Mouse (Mus musculus): ENCODE measurements at regions not wholly inside any gene's neighbourhood (a gene's known extent, or its start where the extent isn't known, plus 50 kb on each side); places are given as distances from the start of the nearest gene placed in this dataset.

GRCm38 (mm10) chr9:113346531-113346930 is 361.5 kb downstream of the Pdcd6ip start:
- H3K27ac ChIP-seq = no peak overlapping the region
- H3K4me2 ChIP-seq = no peak overlapping the region
- no peaks in the 10 kb centered on the region for H3K36me3 ChIP-seq
- no peaks in the 10 kb centered on the region for H3K27me3 ChIP-seq
- H3K9me3 ChIP-seq = no peaks in the 10 kb centered on the region
- H3K4me3 ChIP-seq = no peak overlapping the region
- no peak for ATAC-seq (ENCODE audit: insufficient number of reproducible peaks, insufficient read depth, low FRiP score, low TSS enrichment, low read depth)
- H3K9ac ChIP-seq = no peak overlapping the region
- no peaks in the 10 kb centered on the region for H3K4me1 ChIP-seq
- WGBS = 79% methylated on average over 13 of the region's 13 CpGs

GRCm38 (mm10) chr9:113342131-113342530 is 365.9 kb downstream of the Pdcd6ip start:
- Histone ChIP-seq H3K27me3 (no peaks in the 10 kb centered on the region), H3K36me3 (no peaks in the 10 kb centered on the region)

GRCm38 (mm10) chr9:113340838-113341237 is 367.2 kb downstream of the Pdcd6ip start:
- Histone ChIP-seq H3K36me3 (no peaks in the 10 kb centered on the region), H3K9ac (no peak overlapping the region), H3K4me1 (no peaks in the 10 kb centered on the region), H3K9me3 (no peaks in the 10 kb centered on the region), H3K27me3 (no peaks in the 10 kb centered on the region), H3K4me3 (no peak overlapping the region), H3K27ac (no peak overlapping the region), H3K4me2 (no peak overlapping the region)
- 60% methylated on average over 6 of the region's 6 CpGs for WGBS
- no peak for ATAC-seq (ENCODE audit: insufficient number of reproducible peaks, insufficient read depth, low FRiP score, low TSS enrichment, low read depth)

More at GRCm38 (mm10) chr9:113342131-113342530, 365.9 kb downstream of the Pdcd6ip start:
- Histone ChIP-seq H3K4me2 (no peak overlapping the region), H3K9me3 (no peaks in the 10 kb centered on the region), H3K4me1 (no peaks in the 10 kb centered on the region), H3K9ac (no peak overlapping the region), H3K27ac (no peak overlapping the region), H3K4me3 (no peak overlapping the region)
- no peak for ATAC-seq (ENCODE audit: insufficient number of reproducible peaks, insufficient read depth, low FRiP score, low TSS enrichment, low read depth)
- WGBS = 76% methylated on average over 7 of the region's 7 CpGs

- no peaks in the 10 kb centered on the region for H3K9me3 ChIP-seq
- no peak overlapping the region for H3K4me2 ChIP-seq
- 83% methylated on average over 3 of the region's 3 CpGs for WGBS
- no peak overlapping the region for H3K4me3 ChIP-seq
- no peaks in the 10 kb centered on the region for H3K4me1 ChIP-seq
- no peak overlapping the region for H3K9ac ChIP-seq
- H3K27ac ChIP-seq = no peak overlapping the region
- no peak for ATAC-seq (ENCODE audit: insufficient number of reproducible peaks, insufficient read depth, low FRiP score, low TSS enrichment, low read depth)
- H3K27me3 ChIP-seq = no peaks in the 10 kb centered on the region
- H3K36me3 ChIP-seq = no peaks in the 10 kb centered on the region
Measured at GRCm38 (mm10) chr9:113340036-113340435, 368.0 kb downstream of the Pdcd6ip start.

GRCm38 (mm10) chr9:113324489-113324888 is 383.6 kb downstream of the Pdcd6ip start:
- 58% methylated on average over 3 of the region's 3 CpGs for WGBS

GRCm38 (mm10) chr9:113309707-113310574 is 398.1 kb downstream of the Pdcd6ip start:
- H3K9ac ChIP-seq = no peak overlapping the region
- no peak for ATAC-seq (ENCODE audit: insufficient number of reproducible peaks, insufficient read depth, low FRiP score, low TSS enrichment, low read depth)
- WGBS = 69% methylated on average over 7 of the region's 7 CpGs
- H3K27me3 ChIP-seq = no peaks in the 10 kb centered on the region
- no peak overlapping the region for H3K4me3 ChIP-seq
- no peak overlapping the region for H3K4me2 ChIP-seq
- no peak overlapping the region for H3K27ac ChIP-seq
- H3K36me3 ChIP-seq = no peaks in the 10 kb centered on the region
- no peaks in the 10 kb centered on the region; the same call in 1 of the 2 replicates for H3K4me1 ChIP-seq
- no peaks in the 10 kb centered on the region for H3K9me3 ChIP-seq

More at GRCm38 (mm10) chr9:113324489-113324888, 383.6 kb downstream of the Pdcd6ip start:
- H3K36me3 ChIP-seq = no peaks in the 10 kb centered on the region
- no peak for ATAC-seq (ENCODE audit: insufficient number of reproducible peaks, insufficient read depth, low FRiP score, low TSS enrichment, low read depth)
- H3K4me2 ChIP-seq = no peak overlapping the region
- H3K4me3 ChIP-seq = no peak overlapping the region
- H3K27me3 ChIP-seq = no peaks in the 10 kb centered on the region
- H3K27ac ChIP-seq = no peak overlapping the region
- H3K4me1 ChIP-seq = no peaks in the 10 kb centered on the region
- H3K9ac ChIP-seq = no peak overlapping the region
- H3K9me3 ChIP-seq = no peaks in the 10 kb centered on the region

GRCm38 (mm10) chr9:113305761-113306160 is 402.3 kb downstream of the Pdcd6ip start:
- H3K27me3 ChIP-seq = no peaks in the 10 kb centered on the region; the same call in 1 of the 2 replicates
- no peak overlapping the region for H3K27ac ChIP-seq
- H3K9me3 ChIP-seq = no peaks in the 10 kb centered on the region
- no peak overlapping the region for H3K4me3 ChIP-seq
- H3K36me3 ChIP-seq = no peaks in the 10 kb centered on the region
- ATAC-seq (ENCODE audit: insufficient number of reproducible peaks, insufficient read depth, low FRiP score, low TSS enrichment, low read depth) = no peak
- 55% methylated on average over 4 of the region's 4 CpGs for WGBS
- H3K4me2 ChIP-seq = no peak overlapping the region
- H3K4me1 ChIP-seq = no peaks in the 10 kb centered on the region; the same call in 1 of the 2 replicates
- no peak overlapping the region for H3K9ac ChIP-seq

- ATAC-seq (ENCODE audit: insufficient number of reproducible peaks, insufficient read depth, low FRiP score, low TSS enrichment, low read depth) = no peak
- no peak overlapping the region for H3K9ac ChIP-seq
- no peak overlapping the region for H3K27ac ChIP-seq
- H3K9me3 ChIP-seq = no peaks in the 10 kb centered on the region
- no peak overlapping the region for H3K4me3 ChIP-seq
- 52% methylated on average over 1 of the region's 1 CpGs for WGBS
- no peaks in the 10 kb centered on the region for H3K36me3 ChIP-seq
- no peaks in the 10 kb centered on the region; the same call in 1 of the 2 replicates for H3K27me3 ChIP-seq
- H3K4me1 ChIP-seq = no peaks in the 10 kb centered on the region; the same call in 1 of the 2 replicates
- H3K4me2 ChIP-seq = no peak overlapping the region
Measured at GRCm38 (mm10) chr9:113302429-113302828, 405.6 kb downstream of the Pdcd6ip start.

GRCm38 (mm10) chr9:113300846-113301245 is 407.2 kb downstream of the Pdcd6ip start:
- Histone ChIP-seq H3K36me3 (no peaks in the 10 kb centered on the region), H3K9me3 (no peaks in the 10 kb centered on the region), H3K27me3 (no peaks in the 10 kb centered on the region; the same call in 1 of the 2 replicates), H3K4me3 (no peak overlapping the region), H3K4me2 (no peak overlapping the region), H3K4me1 (no peaks in the 10 kb centered on the region; the same call in 1 of the 2 replicates), H3K9ac (no peak overlapping the region), H3K27ac (no peak overlapping the region)
- WGBS = 27% methylated on average over 2 of the region's 2 CpGs
- no peak for ATAC-seq (ENCODE audit: insufficient number of reproducible peaks, insufficient read depth, low FRiP score, low TSS enrichment, low read depth)

GRCm38 (mm10) chr9:113299900-113300299 is 408.2 kb downstream of the Pdcd6ip start:
- H3K4me2 ChIP-seq = no peak overlapping the region
- H3K27me3 ChIP-seq = no peaks in the 10 kb centered on the region; the same call in 1 of the 2 replicates
- no peak for ATAC-seq (ENCODE audit: insufficient number of reproducible peaks, insufficient read depth, low FRiP score, low TSS enrichment, low read depth)
- no peaks in the 10 kb centered on the region for H3K36me3 ChIP-seq
- WGBS = 26% methylated on average over 3 of the region's 3 CpGs
- H3K9me3 ChIP-seq = no peaks in the 10 kb centered on the region
- no peak overlapping the region for H3K4me3 ChIP-seq
- no peak overlapping the region for H3K9ac ChIP-seq
- H3K27ac ChIP-seq = no peak overlapping the region
- no peaks in the 10 kb centered on the region for H3K4me1 ChIP-seq

GRCm38 (mm10) chr9:113295850-113296467 is 412.1 kb downstream of the Pdcd6ip start:
- Histone ChIP-seq H3K27ac (no peak overlapping the region), H3K4me1 (no peaks in the 10 kb centered on the region), H3K9me3 (no peaks in the 10 kb centered on the region), H3K36me3 (no peaks in the 10 kb centered on the region), H3K9ac (no peak overlapping the region), H3K4me2 (no peak overlapping the region), H3K27me3 (no peaks in the 10 kb centered on the region; the same call in 1 of the 2 replicates), H3K4me3 (no peak overlapping the region)
- WGBS = 77% methylated on average over 5 of the region's 5 CpGs
- ATAC-seq (ENCODE audit: insufficient number of reproducible peaks, insufficient read depth, low FRiP score, low TSS enrichment, low read depth) = no peak

- no peak overlapping the region for H3K27ac ChIP-seq
- H3K9me3 ChIP-seq = no peaks in the 10 kb centered on the region
- no peaks in the 10 kb centered on the region for H3K27me3 ChIP-seq
- no peak overlapping the region for H3K4me2 ChIP-seq
- ATAC-seq (ENCODE audit: insufficient number of reproducible peaks, insufficient read depth, low FRiP score, low TSS enrichment, low read depth) = no peak
- WGBS = 67% methylated on average over 4 of the region's 4 CpGs
- H3K4me3 ChIP-seq = no peak overlapping the region
- H3K4me1 ChIP-seq = no peaks in the 10 kb centered on the region
- no peak overlapping the region for H3K9ac ChIP-seq
- H3K36me3 ChIP-seq = no peaks in the 10 kb centered on the region
Measured at GRCm38 (mm10) chr9:113287397-113287796, 420.7 kb downstream of the Pdcd6ip start.
